Mouse (Mus musculus) hindbrain, embryonic 13.5 days (tissue): ENCODE measurements around the gene Lrrc1. TPM values are rescaled to one million over a fixed set of nuclear protein-coding genes. Genes with fewer than 3 reads are reported as not detected.

Experiments
- ATAC-seq: fragments of 200-750 bp; cut with Nextera tagmentation; 2 replicates; pipeline ENCODE4 v1.8.0; 2017; ENCODE audit warnings: moderate TSS enrichment; ENCODE audit not compliant: low FRiP score
- H3K27ac ChIP-seq: fragments of 300-500 bp; sonication (generic); 2 replicates; pipeline ENCODE4 v1.5.1; 2015; ENCODE audit warnings: inconsistent platforms, mild to moderate bottlenecking, moderate library complexity
- H3K27me3 ChIP-seq: fragments of 300-500 bp; sonication (generic); 2 replicates; pipeline ENCODE4 v1.6.1; 2015; ENCODE audit warnings: mild to moderate bottlenecking, inconsistent platforms
- H3K36me3 ChIP-seq: fragments of 300-500 bp; sonication (generic); 2 replicates; pipeline ENCODE4 v1.6.1; 2015; ENCODE audit warnings: mild to moderate bottlenecking, inconsistent platforms
- H3K4me1 ChIP-seq: fragments of 300-500 bp; sonication (generic); replicated peaks from 2 replicates; pipeline ENCODE4 v1.6.1; 2015; ENCODE audit warnings: inconsistent platforms
- H3K4me2 ChIP-seq: fragments of 300-500 bp; sonication (generic); 2 replicates; pipeline ENCODE4 v1.6.1; 2015; ENCODE audit warnings: inconsistent platforms, mild to moderate bottlenecking, moderate library complexity
- H3K4me3 ChIP-seq: fragments of 300-500 bp; sonication (generic); 2 replicates; pipeline ENCODE4 v1.5.1; 2015; ENCODE audit warnings: mild to moderate bottlenecking, inconsistent platforms
- H3K9ac ChIP-seq: fragments of 300-500 bp; sonication (generic); 2 replicates; pipeline ENCODE4 v1.6.1; 2015; ENCODE audit warnings: mild to moderate bottlenecking, inconsistent platforms
- H3K9me3 ChIP-seq: fragments of 300-500 bp; sonication (generic); 2 replicates; pipeline ENCODE4 v1.6.1; 2016; ENCODE audit warnings: inconsistent platforms
- WGBS: fragments of 180-500 bp; shearing (Covaris S2); methylation state at CpG from one replicate; pipeline ENCODE4 v1.1.7; 2015; 5-methylcytosine and 5-hydroxymethylcytosine counted together
- polyA plus RNA-seq: library from polyadenylated mRNA; unstranded; fragments of >200 nt; fragmentation: Nextera tagmentation; extraction: Ambion mirVana; gene quantifications from 2 replicates; pipeline ENCODE4 v1.2.1, GENCODE M21; 2015

Lrrc1 gene
- polyA plus RNA-seq, 1 experiment from 2014 or later = 5.6 TPM

GRCm38 (mm10) chr9:77428115-77428747, 116.4 kb downstream of the Lrrc1 start:
- H3K9me3 ChIP-seq = no peaks in the 10 kb centered on the region
- WGBS = 53% methylated on average over 14 of the region's 14 CpGs
- H3K4me3 ChIP-seq = no peak overlapping the region
- H3K9ac ChIP-seq = peak overlapping the region; percentile 43; the same call in 1 of the 2 replicates
- H3K27me3 ChIP-seq = no peaks in the 10 kb centered on the region
- no peak for ATAC-seq
- peak overlapping the region; percentile 48 for H3K4me2 ChIP-seq
- H3K36me3 ChIP-seq = peaks cover 4% of the 10 kb centered on the region
- peaks cover 24% of the 10 kb centered on the region for H3K4me1 ChIP-seq
- H3K27ac ChIP-seq = peak overlapping the region; percentile 55

GRCm38 (mm10) chr9:77427292-77428114, 117.2 kb downstream of the Lrrc1 start:
- Histone ChIP-seq H3K4me1 (peaks cover 24% of the 10 kb centered on the region), H3K36me3 (peaks cover 4% of the 10 kb centered on the region), H3K27me3 (no peaks in the 10 kb centered on the region), H3K4me3 (peak overlapping the region; percentile 1; the same call in 1 of the 2 replicates), H3K4me2 (peak overlapping the region; percentile 48), H3K9me3 (no peaks in the 10 kb centered on the region), H3K27ac (peak overlapping the region; percentile 55), H3K9ac (peak overlapping the region; percentile 43; the same call in 1 of the 2 replicates)
- 38% methylated on average over 23 of the region's 23 CpGs for WGBS
- peak; percentile 83 for ATAC-seq

GRCm38 (mm10) chr9:77426110-77426509, 118.6 kb downstream of the Lrrc1 start:
- Histone ChIP-seq H3K9ac (no peak overlapping the region), H3K9me3 (no peaks in the 10 kb centered on the region), H3K36me3 (no peaks in the 10 kb centered on the region), H3K4me3 (no peak overlapping the region), H3K4me2 (no peak overlapping the region), H3K27ac (no peak overlapping the region), H3K27me3 (no peaks in the 10 kb centered on the region), H3K4me1 (peaks cover 24% of the 10 kb centered on the region)
- ATAC-seq = no peak
- 73% methylated on average over 14 of the region's 14 CpGs for WGBS

- Histone ChIP-seq H3K4me1 (peaks cover 24% of the 10 kb centered on the region), H3K27me3 (no peaks in the 10 kb centered on the region), H3K36me3 (no peaks in the 10 kb centered on the region), H3K4me2 (no peak overlapping the region), H3K4me3 (no peak overlapping the region), H3K9me3 (no peaks in the 10 kb centered on the region), H3K27ac (no peak overlapping the region), H3K9ac (no peak overlapping the region)
- ATAC-seq = no peak
- WGBS = 89% methylated on average over 4 of the region's 4 CpGs
Observed at GRCm38 (mm10) chr9:77425553-77425952, 119.1 kb downstream of the Lrrc1 start.

GRCm38 (mm10) chr9:77420200-77420585, 124.5 kb downstream of the Lrrc1 start:
- no peaks in the 10 kb centered on the region for H3K36me3 ChIP-seq
- H3K27me3 ChIP-seq = no peaks in the 10 kb centered on the region
- no peak overlapping the region for H3K4me2 ChIP-seq
- no peak overlapping the region for H3K4me3 ChIP-seq
- H3K9ac ChIP-seq = no peak overlapping the region
- WGBS = 89% methylated on average over 4 of the region's 4 CpGs
- H3K4me1 ChIP-seq = no peaks in the 10 kb centered on the region
- H3K9me3 ChIP-seq = no peaks in the 10 kb centered on the region
- no peak for ATAC-seq
- no peak overlapping the region for H3K27ac ChIP-seq

- H3K27me3 ChIP-seq = no peaks in the 10 kb centered on the region
Observed at GRCm38 (mm10) chr9:77419501-77420199, 125.0 kb downstream of the Lrrc1 start.

GRCm38 (mm10) chr9:77418800-77419199, 125.9 kb downstream of the Lrrc1 start:
- H3K9me3 ChIP-seq = no peaks in the 10 kb centered on the region
- 0 out of 2 replicates have a peak, but pooled peaks cover 4% of the 10 kb centered on the region for H3K4me1 ChIP-seq
- no peak for ATAC-seq
- no peaks in the 10 kb centered on the region for H3K27me3 ChIP-seq
- 81% methylated on average over 2 of the region's 2 CpGs for WGBS
- no peak overlapping the region for H3K9ac ChIP-seq
- H3K4me2 ChIP-seq = no peak overlapping the region
- H3K27ac ChIP-seq = no peak overlapping the region
- H3K36me3 ChIP-seq = no peaks in the 10 kb centered on the region
- H3K4me3 ChIP-seq = no peak overlapping the region

More at GRCm38 (mm10) chr9:77419501-77420199, 125.0 kb downstream of the Lrrc1 start:
- no peaks in the 10 kb centered on the region for H3K4me1 ChIP-seq
- no peak for ATAC-seq
- no peaks in the 10 kb centered on the region for H3K36me3 ChIP-seq
- H3K4me3 ChIP-seq = no peak overlapping the region
- no peak overlapping the region for H3K9ac ChIP-seq
- no peak overlapping the region for H3K4me2 ChIP-seq
- H3K9me3 ChIP-seq = no peaks in the 10 kb centered on the region
- H3K27ac ChIP-seq = no peak overlapping the region
- WGBS = 92% methylated on average over 9 of the region's 9 CpGs

- Histone ChIP-seq H3K9me3 (no peaks in the 10 kb centered on the region), H3K4me3 (no peak overlapping the region), H3K27ac (no peak overlapping the region), H3K27me3 (no peaks in the 10 kb centered on the region), H3K4me2 (no peak overlapping the region), H3K9ac (no peak overlapping the region), H3K4me1 (0 out of 2 replicates have a peak, but pooled peaks cover 4% of the 10 kb centered on the region), H3K36me3 (no peaks in the 10 kb centered on the region)
- WGBS = 89% methylated on average over 4 of the region's 4 CpGs
- no peak for ATAC-seq
Observed at GRCm38 (mm10) chr9:77416486-77416885, 128.2 kb downstream of the Lrrc1 start.

GRCm38 (mm10) chr9:77416002-77416401, 128.7 kb downstream of the Lrrc1 start:
- Histone ChIP-seq H3K9me3 (no peaks in the 10 kb centered on the region), H3K4me1 (0 out of 2 replicates have a peak, but pooled peaks cover 4% of the 10 kb centered on the region), H3K36me3 (no peaks in the 10 kb centered on the region), H3K4me2 (no peak overlapping the region), H3K27me3 (no peaks in the 10 kb centered on the region), H3K4me3 (no peak overlapping the region), H3K9ac (no peak overlapping the region), H3K27ac (no peak overlapping the region)
- no peak for ATAC-seq
- 95% methylated on average over 7 of the region's 7 CpGs for WGBS

- Histone ChIP-seq H3K9me3 (no peaks in the 10 kb centered on the region), H3K4me1 (0 out of 2 replicates have a peak, but pooled peaks cover 4% of the 10 kb centered on the region), H3K4me2 (no peak overlapping the region), H3K4me3 (no peak overlapping the region), H3K27me3 (no peaks in the 10 kb centered on the region), H3K27ac (no peak overlapping the region), H3K36me3 (no peaks in the 10 kb centered on the region), H3K9ac (no peak overlapping the region)
- WGBS = 80% methylated on average over 3 of the region's 3 CpGs
- no peak for ATAC-seq
Observed at GRCm38 (mm10) chr9:77411830-77412425, 132.7 kb downstream of the Lrrc1 start.

- Histone ChIP-seq H3K9ac (no peak overlapping the region), H3K27ac (no peak overlapping the region), H3K27me3 (no peaks in the 10 kb centered on the region), H3K36me3 (no peaks in the 10 kb centered on the region), H3K4me1 (0 out of 2 replicates have a peak, but pooled peaks cover 4% of the 10 kb centered on the region), H3K4me3 (no peak overlapping the region), H3K9me3 (no peaks in the 10 kb centered on the region), H3K4me2 (no peak overlapping the region)
- no peak for ATAC-seq
- WGBS = 69% methylated on average over 4 of the region's 4 CpGs
Observed at GRCm38 (mm10) chr9:77410968-77411367, 133.7 kb downstream of the Lrrc1 start.

- no peaks in the 10 kb centered on the region for H3K27me3 ChIP-seq
- no peak overlapping the region for H3K27ac ChIP-seq
- no peak overlapping the region for H3K4me3 ChIP-seq
- no peak overlapping the region for H3K9ac ChIP-seq
- no peaks in the 10 kb centered on the region for H3K9me3 ChIP-seq
- no peak overlapping the region for H3K4me2 ChIP-seq
- WGBS = 90% methylated on average over 7 of the region's 7 CpGs
- ATAC-seq = no peak
- 0 out of 2 replicates have a peak, but pooled peaks cover 4% of the 10 kb centered on the region for H3K4me1 ChIP-seq
- no peaks in the 10 kb centered on the region for H3K36me3 ChIP-seq
Observed at GRCm38 (mm10) chr9:77410524-77410923, 134.1 kb downstream of the Lrrc1 start.
